Mouse (Mus musculus) small intestine, adult 10 weeks (tissue): ENCODE data around the gene AW011738. TPM values are rescaled to one million over a fixed set of nuclear protein-coding genes. Genes with fewer than 3 reads are reported as not detected.

ENCODE experiments used
- polyA plus RNA-seq: library from polyadenylated mRNA; stranded (reverse); fragments of 350-450 nt; fragmentation: Illumina TruSeq; extraction: RNeasy Lipid Tissue Mini Kit (QIAGEN cat#74804); gene quantifications from one replicate; pipeline ENCODE4 v1.2.3, GENCODE M21; 2014; ENCODE audit warnings: low replicate concordance

Gene AW011738
- 0.67 TPM for polyA plus RNA-seq

DNA sequence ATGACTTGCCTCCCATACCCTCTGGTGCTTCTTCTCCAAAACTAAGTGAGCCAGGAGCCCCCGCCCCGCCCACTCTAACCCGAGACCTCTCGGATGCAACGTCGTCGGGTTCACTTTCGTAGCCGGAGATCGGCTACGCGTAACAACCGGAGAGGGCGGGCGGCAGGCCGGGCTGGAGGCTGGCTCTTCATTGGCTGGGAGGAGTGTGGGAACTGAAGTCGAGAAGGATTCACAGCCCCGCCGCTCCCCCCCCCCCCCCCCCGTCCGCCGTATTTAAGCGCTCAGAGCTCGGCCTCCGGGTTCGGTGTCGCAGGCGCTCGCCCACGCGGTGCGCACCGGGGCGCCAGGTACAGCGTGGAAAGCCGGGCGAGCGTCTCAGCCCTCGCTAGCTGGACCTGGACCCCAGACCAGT, at the start of gene AW011738:
Gene AW011738 (plus strand): TSS at position 304 of the 412 bp plus-strand sequence.

DNA sequence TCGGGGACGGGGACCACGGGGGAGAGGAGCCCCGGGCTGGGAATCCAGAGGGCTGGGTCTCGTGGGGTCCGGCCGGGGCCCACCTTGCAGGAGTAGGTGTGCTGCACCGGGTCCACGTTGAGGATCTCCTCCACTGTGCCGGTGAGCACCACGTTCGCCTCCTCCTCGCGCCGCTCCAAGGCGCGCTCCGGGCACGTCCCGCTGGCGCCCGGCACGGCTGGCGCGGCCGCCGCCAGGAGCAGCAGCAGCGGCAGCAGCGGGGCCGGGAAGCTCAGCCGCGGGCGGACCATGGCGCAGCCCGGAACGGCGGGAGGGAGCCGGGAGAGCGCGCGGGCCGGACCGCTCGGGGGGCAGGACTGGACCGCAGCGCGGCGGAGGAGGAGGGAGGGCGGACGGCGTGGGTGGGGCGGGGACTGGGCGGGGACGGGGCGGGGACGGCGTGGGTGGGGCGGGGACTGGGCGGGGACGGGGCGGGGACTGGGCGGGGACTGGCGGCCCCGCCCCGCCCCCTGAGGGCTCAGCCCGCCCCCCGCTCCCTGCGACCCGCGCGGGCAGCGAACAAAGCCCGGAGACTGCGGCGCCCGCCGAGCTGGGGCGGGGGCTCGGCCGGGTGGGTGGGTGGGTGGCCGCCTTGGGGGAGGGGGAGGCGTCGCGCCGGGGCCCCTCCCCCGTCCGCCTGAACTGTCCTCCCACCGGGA, 5.8 kb upstream of the AW011738 start, which contains the start of gene Agrn:
Gene Agrn (minus strand): TSS at position 358 of the 698 bp plus-strand sequence.

DNA sequence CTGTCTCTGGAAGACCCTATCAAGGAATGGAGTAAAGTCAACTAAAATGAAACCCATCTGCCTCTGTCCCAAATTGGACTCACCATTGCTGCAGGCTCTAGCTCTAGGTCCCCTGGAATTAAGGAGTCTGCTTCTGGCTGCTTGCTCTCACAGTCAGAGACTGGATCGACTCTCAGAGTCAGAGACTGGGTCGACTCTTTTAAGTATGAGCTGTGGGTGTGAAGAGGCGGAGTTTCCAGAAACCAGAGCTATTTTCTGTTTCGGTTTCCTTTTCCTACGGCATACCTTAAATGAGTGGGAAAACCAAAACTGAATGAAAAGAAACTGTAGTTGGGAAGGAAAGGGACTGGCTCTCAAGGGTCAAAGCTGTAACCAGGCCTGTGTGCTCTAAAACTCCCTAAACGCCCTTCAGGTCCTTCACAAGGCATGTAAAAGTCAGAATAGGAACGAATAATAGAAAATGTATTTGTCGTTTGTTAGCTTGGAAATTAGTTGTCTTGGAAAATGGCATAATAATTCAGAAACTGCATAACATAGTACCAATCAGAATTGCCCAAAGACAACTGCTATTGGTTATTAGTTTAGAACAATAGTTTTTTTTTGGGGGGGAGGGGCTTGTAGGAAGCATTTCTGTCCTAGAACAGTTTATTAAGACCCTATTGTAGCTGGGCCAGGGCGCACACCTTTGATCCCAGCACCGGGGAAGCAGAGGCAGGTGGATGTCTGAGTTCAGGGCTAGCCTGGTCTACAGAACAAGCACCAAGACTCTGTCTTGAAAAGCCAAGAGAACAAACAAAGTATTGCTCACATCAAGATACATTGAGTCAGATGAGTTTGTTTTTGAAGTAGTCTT, 2.3 kb upstream of the AW011738 start, which contains the start of gene Isg15:
Gene Isg15 (minus strand): TSS at position 196 of the 853 bp plus-strand sequence.

DNA sequence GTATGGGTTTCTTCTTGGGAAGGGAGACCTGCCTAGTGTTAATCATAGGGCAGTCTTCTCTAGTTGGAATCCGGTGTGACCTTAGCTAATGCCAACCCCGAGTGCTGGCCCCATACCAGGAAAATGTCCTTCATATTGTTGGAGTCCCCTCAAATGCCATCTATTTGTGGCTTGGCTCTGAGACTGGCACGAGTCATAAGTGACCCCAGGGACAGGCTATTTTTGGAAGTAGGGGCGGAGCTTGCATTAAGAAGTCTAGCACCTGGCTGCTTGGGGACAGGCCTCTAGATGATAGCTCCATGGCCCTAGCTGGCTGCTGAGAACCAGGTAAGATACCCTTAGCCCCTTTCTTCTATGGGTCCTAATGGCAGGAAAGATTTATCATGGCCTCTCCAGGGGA, 12.5 kb downstream of the AW011738 start, which contains the start of gene Perm1:
Gene Perm1 (plus strand): TSS at position 220 of the 400 bp plus-strand sequence.

DNA sequence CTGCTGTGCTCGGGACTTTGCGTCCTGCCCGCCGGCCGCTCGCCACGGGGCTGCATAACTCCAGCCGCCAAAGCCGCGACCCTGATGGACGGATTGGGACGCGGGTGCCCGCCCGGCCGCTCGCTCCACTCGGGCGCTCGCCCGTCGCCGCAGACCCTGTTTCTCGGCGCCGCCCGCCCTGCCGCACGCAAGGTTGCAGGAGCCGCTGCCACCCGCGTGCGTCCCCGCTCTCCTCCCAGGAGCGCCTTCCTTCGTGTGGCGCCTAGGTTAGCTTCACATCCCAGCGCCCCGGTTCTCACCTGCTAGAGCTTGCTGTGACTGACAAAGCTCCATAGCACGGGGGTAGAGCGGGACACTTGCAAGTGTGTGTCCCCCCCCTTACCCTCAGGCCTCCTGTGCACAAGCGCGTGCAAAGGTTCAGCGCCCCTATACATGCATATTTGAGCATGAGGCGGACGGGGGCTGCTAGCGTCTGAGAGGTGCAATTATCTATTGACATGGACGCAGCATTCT, 31.7 kb downstream of the AW011738 start, which contains the start of gene Plekhn1:
Gene Plekhn1 (minus strand): TSS at position 157 of the 513 bp plus-strand sequence.

DNA sequence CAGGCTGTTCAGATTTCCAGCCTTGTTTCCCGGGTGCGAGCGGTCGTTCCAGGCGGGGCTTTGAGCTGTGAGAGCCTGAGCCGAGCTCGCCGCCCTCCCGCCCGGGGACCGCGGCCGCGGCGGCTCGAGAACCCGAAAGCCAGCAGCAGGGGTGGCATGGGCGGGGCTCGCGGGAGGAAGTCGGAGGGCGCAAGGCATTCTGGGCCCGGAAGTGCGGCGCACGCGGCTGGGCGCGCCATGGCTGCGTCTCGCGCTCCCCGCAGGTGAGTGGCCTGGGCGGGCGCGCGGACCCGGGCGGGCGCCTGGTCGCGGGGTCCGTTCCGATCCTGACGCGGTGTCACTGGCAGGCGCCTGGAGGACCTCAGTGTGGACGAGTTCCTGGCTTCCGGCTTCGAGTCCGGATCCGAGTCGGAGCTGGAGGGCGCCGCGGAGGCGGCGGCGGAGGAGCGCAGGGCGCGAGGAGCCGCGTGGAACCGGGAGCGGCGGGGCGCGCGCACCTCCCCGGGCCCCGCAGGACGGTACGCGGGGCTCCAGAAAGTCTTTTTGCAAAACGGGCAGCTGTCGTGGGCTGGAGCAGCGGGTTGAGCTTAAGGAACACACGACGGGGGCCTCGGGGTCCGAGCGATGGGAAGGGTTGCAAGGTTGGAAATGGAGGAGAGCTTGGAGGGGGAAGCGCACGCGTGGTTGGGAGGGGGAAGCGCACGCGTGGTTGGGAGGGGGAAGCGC, 32.9 kb downstream of the AW011738 start, which contains the start of gene Noc2l:
Gene Noc2l (plus strand): TSS at position 203 of the 726 bp plus-strand sequence.

Other genes with a start within 250 kb of the AW011738 start
- gene C1qtnf12, start 241.0 kb upstream of the AW011738 start, polyA plus RNA-seq: 15.7 TPM
- gene B3galt6, start 210.7 kb upstream of the AW011738 start, polyA plus RNA-seq: 3.5 TPM
- 126 TPM for gene Sdf4, start 210.4 kb upstream of the AW011738 start, polyA plus RNA-seq
- gene Tnfrsf4, start 189.5 kb upstream of the AW011738 start, polyA plus RNA-seq: not detected
- not detected for gene Tnfrsf18, start 177.1 kb upstream of the AW011738 start, polyA plus RNA-seq
- gene Ttll10, start 143.9 kb upstream of the AW011738 start, polyA plus RNA-seq: 0.59 TPM
- 1.2 TPM for gene 9430015G10Rik, start 93.3 kb upstream of the AW011738 start, polyA plus RNA-seq
- not detected for gene Rnf223, start 72.8 kb upstream of the AW011738 start, polyA plus RNA-seq
- 20.5 TPM for gene Agrn, start 5.8 kb upstream of the AW011738 start, polyA plus RNA-seq
- not detected for gene Isg15, start 2.5 kb upstream of the AW011738 start, polyA plus RNA-seq
- gene Perm1, start 12.6 kb downstream of the AW011738 start, polyA plus RNA-seq: not detected
- gene Plekhn1, start 31.6 kb downstream of the AW011738 start, polyA plus RNA-seq: 5.9 TPM
- gene Noc2l, start 32.7 kb downstream of the AW011738 start, polyA plus RNA-seq: 2.5 TPM
- not detected for gene Samd11, start 52.4 kb downstream of the AW011738 start, polyA plus RNA-seq
- not detected for gene Vmn2r-ps159, start 127.8 kb downstream of the AW011738 start, polyA plus RNA-seq